Comparison of ENCODE assay signal across 14 mouse cellular contexts in the genomic region with DNA sequence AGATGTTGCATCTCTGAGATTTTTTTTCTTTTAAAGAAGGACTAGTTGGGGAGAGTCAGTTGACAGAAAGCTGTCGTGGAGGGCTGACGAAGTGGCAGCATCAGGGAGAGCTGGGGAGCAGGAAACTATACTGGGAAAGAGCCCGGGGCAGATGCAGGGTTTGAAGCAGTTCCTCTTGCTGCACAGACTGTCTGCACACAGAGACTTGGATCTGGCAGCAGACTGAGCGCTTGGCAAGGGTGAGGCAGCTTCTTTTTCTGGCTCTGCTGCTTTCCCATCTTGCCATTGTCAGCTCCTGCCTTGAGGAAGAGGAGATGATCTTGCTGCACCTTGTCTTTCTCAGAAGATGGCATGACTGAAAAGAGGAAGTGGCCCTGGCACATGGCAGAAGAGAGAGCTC. TPM values are rescaled to one million over a fixed set of nuclear protein-coding genes. Genes with fewer than 3 reads are reported as not detected.
DNase-seq lines count a peak whose midpoint lies in the region; ATAC-seq and TF ChIP-seq lines count a peak whose summit lies in the region.
"Had no signal": no experiment of that assay in that cellular context is flagged by ENCODE, and none has a peak within 500 bp of the region (broad histone marks: within the 10 kb centered on the region; RNA-seq: fewer than 3 reads in every experiment).

No protein-coding gene starts in this region.

- no peak overlapping the region for H3K4me2 ChIP-seq in forebrain, embryonic 14.5 days (ENCODE audit: low read length)
- no peak overlapping the region for H3K4me2 ChIP-seq in forebrain, embryonic 13.5 days
- H3K4me2 ChIP-seq in midbrain, postnatal 0 days (ENCODE audit: low read depth, low read length, poor library complexity, severe bottlenecking), result no peak overlapping the region
- H3K4me2 ChIP-seq in midbrain, embryonic 16.5 days (ENCODE audit: low read length), result no peak overlapping the region
- H3K4me2 ChIP-seq: midbrain, embryonic 11.5 days had no signal

- H3K36me3 ChIP-seq in forebrain, embryonic 14.5 days (ENCODE audit: control insufficient read depth, insufficient read depth, low read length), result no peaks in the 10 kb centered on the region
- no peaks in the 10 kb centered on the region for H3K36me3 ChIP-seq in forebrain, embryonic 13.5 days (ENCODE audit: poor library complexity, severe bottlenecking)
- H3K36me3 ChIP-seq in midbrain, postnatal 0 days (ENCODE audit: insufficient read depth, low read length), result no peaks in the 10 kb centered on the region
- no peaks in the 10 kb centered on the region for H3K36me3 ChIP-seq in midbrain, embryonic 16.5 days (ENCODE audit: control insufficient read depth, insufficient read depth, low read length)

- no peak for TF ChIP-seq CTCF in midbrain, postnatal 0 days (IDR thresholded peaks at IDR 0.05)

- DNase-seq in forebrain, embryonic 14.5 days (ENCODE audit: low spot score), result peak; percentile 74
- DNase-seq in midbrain, postnatal 0 days (ENCODE audit: low spot score), result peak; percentile 29
- peak; percentile 17 to 58 for DNase-seq in layer of hippocampus, postnatal 14 days (ENCODE audit: low spot score in 2 of 2)
- DNase-seq in telencephalon, adult 2 months (ENCODE audit: low read depth, low spot score), result peak; percentile 48
- no peak for DNase-seq in thymus, postnatal 14 days
- DNase-seq in heart, postnatal 25 days (ENCODE audit: low spot score), result no peak
- DNase-seq: kidney, adult 8-10 months had no signal

- ATAC-seq in forebrain, embryonic 14.5 days, result no peak; the same call in 1 of the 2 replicates
- no peak; the same call in 1 of the 2 replicates for ATAC-seq in forebrain, embryonic 13.5 days
- no peak for ATAC-seq in midbrain, postnatal 0 days (ENCODE audit: low FRiP score)
- ATAC-seq in midbrain, embryonic 16.5 days, result no peak

- intact Hi-C loops in heart, postnatal 25 days (cut with DNase I), result no loop called here

- H3K9ac ChIP-seq in forebrain, embryonic 14.5 days (ENCODE audit: low read length), result no peak overlapping the region
- no peak overlapping the region for H3K9ac ChIP-seq in forebrain, embryonic 13.5 days
- H3K9ac ChIP-seq in midbrain, postnatal 0 days (replicated peaks; ENCODE audit: low read length, poor library complexity, severe bottlenecking), result no peak overlapping the region
- no peak overlapping the region for H3K9ac ChIP-seq in midbrain, embryonic 16.5 days (ENCODE audit: low read depth, low read length)

- H3K27me3 ChIP-seq in forebrain, embryonic 14.5 days (replicated peaks; ENCODE audit: control insufficient read depth, insufficient read depth, low read length), result no peaks in the 10 kb centered on the region
- H3K27me3 ChIP-seq in forebrain, embryonic 13.5 days, result no peaks in the 10 kb centered on the region
- H3K27me3 ChIP-seq in midbrain, postnatal 0 days (ENCODE audit: insufficient read depth, low read length), result no peaks in the 10 kb centered on the region
- no peaks in the 10 kb centered on the region for H3K27me3 ChIP-seq in midbrain, embryonic 16.5 days (ENCODE audit: control insufficient read depth, insufficient read depth, low read depth, low read length)
- H3K27me3 ChIP-seq: CH12.LX had no signal

- no peaks in the 10 kb centered on the region for H3K4me1 ChIP-seq in forebrain, embryonic 14.5 days (ENCODE audit: control insufficient read depth, insufficient read depth, low read length)
- H3K4me1 ChIP-seq in forebrain, embryonic 13.5 days, result no peaks in the 10 kb centered on the region
- no peaks in the 10 kb centered on the region for H3K4me1 ChIP-seq in midbrain, postnatal 0 days (ENCODE audit: insufficient read depth, low read length)
- H3K4me1 ChIP-seq in midbrain, embryonic 16.5 days (ENCODE audit: control insufficient read depth, insufficient read depth, low read length), result no peaks in the 10 kb centered on the region

- H3K9me3 ChIP-seq in forebrain, embryonic 14.5 days (replicated peaks; ENCODE audit: control insufficient read depth, low read length), result no peaks in the 10 kb centered on the region
- no peaks in the 10 kb centered on the region for H3K9me3 ChIP-seq in forebrain, embryonic 13.5 days (replicated peaks)
- H3K9me3 ChIP-seq in midbrain, postnatal 0 days (ENCODE audit: low read length), result no peaks in the 10 kb centered on the region
- no peaks in the 10 kb centered on the region for H3K9me3 ChIP-seq in midbrain, embryonic 16.5 days (replicated peaks; ENCODE audit: control insufficient read depth, low read length, poor library complexity, severe bottlenecking)

- H3K4me3 ChIP-seq in forebrain, embryonic 14.5 days (ENCODE audit: low read depth, low read length), result no peak overlapping the region
- no peak overlapping the region for H3K4me3 ChIP-seq in forebrain, embryonic 13.5 days
- no peak overlapping the region for H3K4me3 ChIP-seq in midbrain, postnatal 0 days (ENCODE audit: low read depth, low read length)
- H3K4me3 ChIP-seq in midbrain, embryonic 16.5 days (ENCODE audit: low read depth, low read length), result no peak overlapping the region

- peak overlapping the region; percentile 44; the same call in 1 of the 2 replicates for H3K27ac ChIP-seq in forebrain, embryonic 14.5 days (ENCODE audit: low read depth, low read length)
- H3K27ac ChIP-seq in forebrain, embryonic 13.5 days, result no peak overlapping the region
- H3K27ac ChIP-seq in midbrain, postnatal 0 days (ENCODE audit: low read depth, low read length), result no peak overlapping the region
- H3K27ac ChIP-seq in midbrain, embryonic 16.5 days (ENCODE audit: low read length), result no peak overlapping the region

- WGBS in forebrain, embryonic 14.5 days, result 76% methylated on average over 4 of the region's 4 CpGs
- WGBS in forebrain, embryonic 13.5 days, result 73% methylated on average over 4 of the region's 4 CpGs
- WGBS in midbrain, postnatal 0 days, result 70% methylated on average over 4 of the region's 4 CpGs
- 75% methylated on average over 4 of the region's 4 CpGs for WGBS in midbrain, embryonic 16.5 days

RNA-seq across cellular contexts. Expression of gene Gm10192, which starts 55.2 kb away (rescaled TPM):
- not detected in 2 replicates for polyA plus RNA-seq in forebrain, embryonic 14.5 days (2014; fragmentation: Nextera tagmentation; extraction: Ambion mirVana)
- polyA plus RNA-seq in forebrain, embryonic 13.5 days (2015; fragmentation: Nextera tagmentation; extraction: Ambion mirVana), result not detected in 2 replicates
- not detected in 2 replicates for total RNA-seq in midbrain, postnatal 0 days (2014; rRNA removed)
- polyA plus RNA-seq in midbrain, postnatal 0 days (2015; fragmentation: Nextera tagmentation; extraction: Ambion mirVana), result not detected in 2 replicates
- not detected in 2 replicates for polyA plus RNA-seq in midbrain, embryonic 16.5 days (2015; fragmentation: Nextera tagmentation; extraction: Ambion mirVana)
- total RNA-seq in layer of hippocampus, postnatal 14 days (2021), result not detected
- total RNA-seq in heart, postnatal 25 days (2021), result not detected
- total RNA-seq: CH12.LX; heart, postnatal 10 days; liver, adult 2 months had no signal
- polyA plus RNA-seq: liver, adult 2 months; midbrain, embryonic 11.5 days; stomach, embryonic 16.5 days had no signal

Comparison
In these comparisons a context has a peak if more than half of its experiments do, and no peak if none do; other contexts are left out.
1. DNase-seq: peak in forebrain, embryonic 14.5 days (single experiment), midbrain, postnatal 0 days (single experiment), layer of hippocampus, postnatal 14 days (2 of 2) and telencephalon, adult 2 months (single experiment); none in thymus, postnatal 14 days (single experiment) and heart, postnatal 25 days (single experiment).